Mouse (Mus musculus) erythroblast, embryonic 14.5 days (primary cell): ENCODE measurements around the gene Erf.

Source experiments
- GATA1 ChIP-seq: IDR thresholded peaks from 2 replicates; pipeline ENCODE4 v1.6.1; 2012; ENCODE audit warnings: low read length, inconsistent platforms, mixed read lengths
- TAL1 ChIP-seq: IDR thresholded peaks from 3 replicates; pipeline ENCODE4 v1.6.1; 2012; ENCODE audit warnings: low read length, inconsistent platforms, mixed read lengths

DNA sequence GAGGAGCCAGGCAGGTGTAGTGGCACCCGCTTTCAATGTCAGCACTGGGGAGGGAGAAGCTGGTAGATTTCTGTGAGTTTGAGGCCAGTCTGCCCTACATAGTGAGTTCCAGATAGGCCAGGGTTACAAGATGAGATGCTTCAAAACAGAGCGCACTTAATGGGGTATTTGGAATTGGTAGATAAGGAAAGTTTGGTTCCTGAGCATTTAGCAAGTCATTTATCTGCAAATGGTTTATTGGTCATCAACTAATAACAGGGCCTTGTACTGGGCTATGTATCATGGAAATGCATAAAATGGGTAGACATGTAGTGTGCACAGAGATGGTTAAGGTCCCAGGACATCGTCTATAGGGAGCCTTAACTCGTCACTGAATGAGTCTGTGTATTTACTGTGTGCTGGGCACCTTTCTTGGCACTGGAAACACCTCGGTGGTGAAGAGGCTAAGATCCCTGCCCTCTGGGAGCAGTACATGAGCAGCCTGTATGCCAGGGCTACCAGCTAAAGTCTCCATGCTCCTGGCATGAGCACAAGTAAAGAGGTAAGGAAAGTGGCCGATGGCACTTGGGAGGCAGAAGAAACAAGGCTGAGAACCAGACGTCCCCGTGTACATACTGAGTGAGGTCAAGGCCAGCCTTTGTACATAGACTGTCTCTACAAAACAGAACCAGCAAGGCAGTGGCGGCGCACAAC lies 28.1 kb downstream of the Erf start:
- TF ChIP-seq GATA1 (peak; percentile 33; the same call in 1 of the 2 replicates), TAL1 (no peak)
